ENCODE assay signal across 13 mouse cellular contexts in the genomic region with DNA sequence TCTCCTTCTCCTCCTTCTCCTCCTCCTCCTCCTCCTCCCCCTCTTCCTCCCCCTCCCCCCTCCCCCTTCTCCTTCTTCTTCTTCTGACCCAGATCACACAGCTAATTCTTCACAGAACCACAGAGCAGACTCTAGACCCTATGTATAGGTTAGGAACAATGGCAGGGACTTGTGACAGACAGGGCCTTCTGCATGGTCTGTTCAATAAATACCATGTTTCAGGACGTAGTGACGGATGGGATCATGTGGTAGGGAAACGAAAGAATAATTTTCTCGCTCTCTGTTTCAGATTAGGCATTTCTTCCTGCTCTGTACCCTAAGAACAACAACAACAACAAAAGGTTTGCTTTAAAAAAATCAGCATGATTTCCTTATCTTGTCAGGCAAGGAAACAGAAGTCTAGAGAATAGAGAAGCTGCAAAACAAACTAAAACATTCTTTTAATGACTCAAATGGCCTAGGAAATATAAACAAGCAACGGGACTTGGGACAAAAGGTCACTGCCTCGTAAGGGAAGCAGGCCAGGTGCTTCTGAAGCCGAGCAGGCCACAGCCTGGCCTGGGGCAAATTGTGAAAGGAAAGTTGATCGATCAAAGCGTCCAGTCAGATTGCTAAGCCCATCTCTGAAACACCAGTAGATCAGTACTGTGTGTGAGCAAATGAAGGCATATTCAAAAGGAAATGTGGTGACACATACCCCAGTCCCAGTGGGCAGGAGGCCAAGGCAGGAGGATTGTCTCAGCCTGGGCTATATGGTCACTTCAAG. TPM values are rescaled to one million over a fixed set of nuclear protein-coding genes. Genes with fewer than 3 reads are reported as not detected.
DNase-seq lines count a peak whose midpoint lies in the region; ATAC-seq and TF ChIP-seq lines count a peak whose summit lies in the region.
"Had no signal": no experiment of that assay in that cellular context is flagged by ENCODE, and none has a peak within 500 bp of the region (broad histone marks: within the 10 kb centered on the region; RNA-seq: fewer than 3 reads in every experiment).

No protein-coding gene starts in this region.

- no peaks in the 10 kb centered on the region for H3K27me3 ChIP-seq in kidney, postnatal 0 days (ENCODE audit: insufficient read depth, low read length)
- H3K27me3 ChIP-seq: neural tube, embryonic 15.5 days; Patski had no signal

- no peaks in the 10 kb centered on the region for H3K36me3 ChIP-seq in kidney, postnatal 0 days (ENCODE audit: insufficient read depth, low read length)
- H3K36me3 ChIP-seq: neural tube, embryonic 15.5 days had no signal

- TF ChIP-seq CTCF in kidney, postnatal 0 days (IDR thresholded peaks at IDR 0.05; ENCODE audit: low read depth) = no peak
- TF ChIP-seq CTCF in left cerebral cortex, adult 2 months (IDR thresholded peaks at IDR 0.05) = no peak

- peak overlapping the region; percentile 50 for H3K27ac ChIP-seq in kidney, postnatal 0 days
- H3K27ac ChIP-seq in brown adipose tissue, adult 24 weeks (replicated peaks; ENCODE audit: low read depth, low read length) = peak overlapping the region; percentile 53
- no peak overlapping the region for H3K27ac ChIP-seq in left cerebral cortex, adult 2 months
- H3K27ac ChIP-seq: neural tube, embryonic 15.5 days had no signal

- no peak overlapping the region for H3K4me3 ChIP-seq in kidney, postnatal 0 days (replicated peaks; ENCODE audit: low read depth, low read length)
- no peak overlapping the region for H3K4me3 ChIP-seq in brown adipose tissue, adult 24 weeks (ENCODE audit: insufficient read depth, low read depth, low read length)
- no peak overlapping the region for H3K4me3 ChIP-seq in left cerebral cortex, adult 2 months
- H3K4me3 ChIP-seq: neural tube, embryonic 15.5 days had no signal

- H3K4me1 ChIP-seq in kidney, postnatal 0 days (replicated peaks; ENCODE audit: insufficient read depth, low read length) = 0 out of 2 replicates have a peak, but pooled peaks cover 5% of the 10 kb centered on the region
- peaks cover 11% of the 10 kb centered on the region for H3K4me1 ChIP-seq in brown adipose tissue, adult 24 weeks (ENCODE audit: control insufficient read depth, insufficient read depth, insufficient read length, low read length)
- H3K4me1 ChIP-seq: neural tube, embryonic 15.5 days had no signal

- intact Hi-C loops in left cerebral cortex, adult 2 months (cut with DNase I) = no loop called here
- intact Hi-C loops in left cerebral cortex, postnatal 36 days (cut with DNase I) = no loop called here

- H3K4me2 ChIP-seq in kidney, postnatal 0 days (ENCODE audit: low read length) = no peak overlapping the region
- H3K4me2 ChIP-seq: neural tube, embryonic 15.5 days had no signal

- H3K9me3 ChIP-seq in kidney, postnatal 0 days (replicated peaks; ENCODE audit: low read length) = no peaks in the 10 kb centered on the region
- H3K9me3 ChIP-seq: neural tube, embryonic 15.5 days had no signal

- WGBS in kidney, postnatal 0 days = 38% methylated on average over 9 of the region's 9 CpGs

- H3K9ac ChIP-seq in kidney, postnatal 0 days (ENCODE audit: low read depth, low read length) = no peak overlapping the region
- H3K9ac ChIP-seq: neural tube, embryonic 15.5 days had no signal

- peak; percentile 54 for DNase-seq in adrenal gland, postnatal 10 days
- DNase-seq in adrenal gland, adult 8-10 months = no peak
- DNase-seq in kidney, postnatal 0 days (ENCODE audit: low spot score) = peak; percentile 25
- no peak for DNase-seq in kidney, adult 18-20 months
- peak; percentile 47 for DNase-seq in lung, postnatal 10 days
- no peak for DNase-seq in left cerebral cortex, adult 2 months (ENCODE audit: extremely low spot score in 1 of 2, low spot score in 2 of 2)
- DNase-seq in left cerebral cortex, postnatal 36 days (ENCODE audit: low spot score in 2 of 2) = no peak
- DNase-seq: cerebellum, postnatal 14 days; midbrain, embryonic 14.5 days; thymus, adult 2 months had no signal

- ATAC-seq in kidney, postnatal 0 days (replicated peaks; ENCODE audit: low FRiP score, low read depth) = no peak
- ATAC-seq: Patski had no signal

RNA-seq across cellular contexts. Expression of a gene that starts 20.9 kb away (rescaled TPM):
- total RNA-seq in adrenal gland, postnatal 10 days (2021) = 100 to 1,000 TPM; 225 to 245 TPM
- total RNA-seq in adrenal gland, adult 8-10 months (2022) = 100 to 1,000 TPM; 191 to 262 (median 238) TPM
- 320 and 335 TPM in 2 replicates for polyA plus RNA-seq in kidney, postnatal 0 days (2015; fragmentation: Nextera tagmentation; extraction: Ambion mirVana)
- 103 and 104 TPM in 2 replicates for polyA plus RNA-seq in brown adipose tissue, adult 24 weeks (2012; ENCODE audit: insufficient read depth, insufficient read length, missing spikeins)
- 100 to 1,000 TPM; 186 to 194 TPM for total RNA-seq in left cerebral cortex, adult 2 months (2021)
- total RNA-seq in left cerebral cortex, postnatal 36 days (2021) = 100 to 1,000 TPM; 164 to 176 TPM

RNA-seq across cellular contexts. Expression of a gene that starts 46.1 kb away (rescaled TPM):
- 10 to 100 TPM; 42.4 to 42.7 TPM for total RNA-seq in adrenal gland, postnatal 10 days (2021)
- total RNA-seq in adrenal gland, adult 8-10 months (2022) = 10 to 100 TPM; 58.6 to 91.3 (median 75.3) TPM
- polyA plus RNA-seq in kidney, postnatal 0 days (2015; fragmentation: Nextera tagmentation; extraction: Ambion mirVana) = 19.1 and 21.7 TPM in 2 replicates
- 17.3 and 19.4 TPM in 2 replicates for polyA plus RNA-seq in brown adipose tissue, adult 24 weeks (2012; ENCODE audit: insufficient read depth, insufficient read length, missing spikeins)
- total RNA-seq in left cerebral cortex, adult 2 months (2021) = 10 to 100 TPM; 25.7 to 26.9 TPM
- 10 to 100 TPM; 21.7 to 27.0 TPM for total RNA-seq in left cerebral cortex, postnatal 36 days (2021)

Comparison
In these comparisons a context has a peak if more than half of its experiments do, and no peak if none do; other contexts are left out.
1. DNase-seq: peak in adrenal gland, postnatal 10 days (single experiment), kidney, postnatal 0 days (single experiment) and lung, postnatal 10 days (single experiment); none in adrenal gland, adult 8-10 months (single experiment), kidney, adult 18-20 months (single experiment), left cerebral cortex, adult 2 months (0 of 2) and left cerebral cortex, postnatal 36 days (0 of 2).